Mouse (Mus musculus) olfactory bulb, adult 2 months (tissue): ENCODE measurements around the gene Ipo9.
A peak's percentile ranks its signal among the peaks of the same experiment; 100 is the strongest.

Source experiments
- CTCF ChIP-seq: fragments of 200-500 bp; IDR thresholded peaks from 2 replicates; pipeline ENCODE4 v1.5.1; 2012; ENCODE audit warnings: low read depth, mild to moderate bottlenecking, low read length, moderate library complexity; ENCODE audit not compliant: insufficient read depth
- POLR2A ChIP-seq: fragments of 200-500 bp; IDR thresholded peaks from 2 replicates; pipeline ENCODE4 v1.6.1; 2012; ENCODE audit warnings: mild to moderate bottlenecking, low read depth, low read length, moderate library complexity; ENCODE audit not compliant: insufficient read depth

DNA sequence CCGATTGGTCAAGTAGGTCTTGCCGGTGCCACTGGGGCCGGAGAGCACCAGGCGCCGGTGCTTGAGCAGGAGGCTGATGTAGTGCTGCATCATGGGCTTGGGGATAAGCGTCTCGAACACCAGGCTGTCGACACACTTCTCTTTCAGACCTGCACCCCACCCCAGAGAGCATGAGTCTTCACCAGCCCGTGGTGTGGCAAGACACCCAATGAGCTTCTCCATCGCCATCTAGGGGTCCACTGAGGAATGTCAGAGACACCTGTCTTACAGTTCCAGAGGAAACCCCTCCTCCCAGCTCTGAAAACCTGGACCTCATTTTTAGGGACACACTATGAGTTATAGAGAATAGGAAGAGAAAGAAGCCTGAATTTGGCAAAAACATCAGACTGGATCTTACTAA, 22.0 kb upstream of the Ipo9 start:
- 0 out of 2 replicates have a peak, but pooled peaks have one; percentile 15 for TF ChIP-seq CTCF
- no peak for TF ChIP-seq POLR2A
